Mouse (Mus musculus) c-Kit-positive CD71-positive TER-119-positive erythroid progenitor cells, embryonic 14.5 days (primary cell): ENCODE data around the gene Slc36a3.
A peak's percentile ranks its signal among the peaks of the same experiment; 100 is the strongest.

Experiments used
- DNase-seq: peaks from one replicate; pipeline ENCODE4 v3.0.0-alpha.2; 2013; ENCODE audit warnings: low spot score

Gene Slc36a3

GRCm38 (mm10) chr11:55151608-55152007 is at the start of gene Slc36a3:
Gene Slc36a3 (minus strand): TSS chr11:55151708.
- no peak for DNase-seq

- no peak for DNase-seq
Observed at GRCm38 (mm10) chr11:55197740-55198510, 46.4 kb upstream of the Slc36a3 start.

- no peak for DNase-seq
Observed at GRCm38 (mm10) chr11:55197086-55197485, 45.6 kb upstream of the Slc36a3 start.

GRCm38 (mm10) chr11:55190216-55190615 is 38.7 kb upstream of the Slc36a3 start:
- no peak for DNase-seq

GRCm38 (mm10) chr11:55187777-55188176 is 36.3 kb upstream of the Slc36a3 start:
- no peak for DNase-seq

- no peak for DNase-seq
Observed at GRCm38 (mm10) chr11:55187292-55187691, 35.8 kb upstream of the Slc36a3 start.

GRCm38 (mm10) chr11:55184733-55185291 is 33.3 kb upstream of the Slc36a3 start, which contains the start of gene Slc36a2:
Gene Slc36a2 (minus strand): TSS chr11:55185077.
- DNase-seq, result no peak

GRCm38 (mm10) chr11:55184246-55184645 is 32.7 kb upstream of the Slc36a3 start:
- no peak for DNase-seq

- DNase-seq, result no peak
Observed at GRCm38 (mm10) chr11:55183124-55183523, 31.6 kb upstream of the Slc36a3 start.

GRCm38 (mm10) chr11:55179856-55180255 is 28.3 kb upstream of the Slc36a3 start:
- no peak for DNase-seq

- DNase-seq, result no peak
Observed at GRCm38 (mm10) chr11:55178830-55179229, 27.3 kb upstream of the Slc36a3 start.

- DNase-seq, result no peak
Observed at GRCm38 (mm10) chr11:55170501-55170900, 19.0 kb upstream of the Slc36a3 start.

GRCm38 (mm10) chr11:55168914-55169313 is 17.4 kb upstream of the Slc36a3 start:
- DNase-seq, result no peak

- no peak for DNase-seq
Observed at GRCm38 (mm10) chr11:55168504-55168903, 17.0 kb upstream of the Slc36a3 start.

- no peak for DNase-seq
Observed at GRCm38 (mm10) chr11:55165748-55166147, 14.2 kb upstream of the Slc36a3 start.

GRCm38 (mm10) chr11:55164723-55165122 is 13.2 kb upstream of the Slc36a3 start:
- peak; percentile 37 for DNase-seq

- peak; percentile 21 for DNase-seq
Observed at GRCm38 (mm10) chr11:55162670-55163069, 11.2 kb upstream of the Slc36a3 start.

- peak; percentile 68 for DNase-seq
Observed at GRCm38 (mm10) chr11:55158785-55159359, 7.4 kb upstream of the Slc36a3 start.

GRCm38 (mm10) chr11:55155070-55155421 is 3.5 kb upstream of the Slc36a3 start:
- no peak for DNase-seq

GRCm38 (mm10) chr11:55154398-55155069 is 3.0 kb upstream of the Slc36a3 start:
- DNase-seq, result no peak

GRCm38 (mm10) chr11:55148461-55148860 is 3.0 kb downstream of the Slc36a3 start:
- no peak for DNase-seq

GRCm38 (mm10) chr11:55147423-55147822 is 4.1 kb downstream of the Slc36a3 start:
- no peak for DNase-seq

- DNase-seq, result no peak
Observed at GRCm38 (mm10) chr11:55146855-55147254, 4.7 kb downstream of the Slc36a3 start.
